Mouse (Mus musculus) kidney, postnatal 36 days (tissue): Measurements from ENCODE around the gene Gpr137.
A peak's percentile ranks its signal among the peaks of the same experiment; 100 is the strongest.

ENCODE experiments used
- DNase-seq, 2 experiments: peaks; one replicate each; pipeline ENCODE4 v3.0.0; 2021 to 2022; ENCODE audit warnings: mixed read lengths in 2 of 2

Gpr137 gene

GRCm38 (mm10) chr19:6920741-6921636 lies 21.3 kb downstream of the Gpr137 start:
- peak in 1 of 2 experiments; percentile 67 for DNase-seq

GRCm38 (mm10) chr19:6919876-6920740 lies 22.2 kb downstream of the Gpr137 start:
- peak; percentile 84 to 90 for DNase-seq

- no peak for DNase-seq
Measured at GRCm38 (mm10) chr19:6919431-6919830, 22.8 kb downstream of the Gpr137 start.

DNA sequence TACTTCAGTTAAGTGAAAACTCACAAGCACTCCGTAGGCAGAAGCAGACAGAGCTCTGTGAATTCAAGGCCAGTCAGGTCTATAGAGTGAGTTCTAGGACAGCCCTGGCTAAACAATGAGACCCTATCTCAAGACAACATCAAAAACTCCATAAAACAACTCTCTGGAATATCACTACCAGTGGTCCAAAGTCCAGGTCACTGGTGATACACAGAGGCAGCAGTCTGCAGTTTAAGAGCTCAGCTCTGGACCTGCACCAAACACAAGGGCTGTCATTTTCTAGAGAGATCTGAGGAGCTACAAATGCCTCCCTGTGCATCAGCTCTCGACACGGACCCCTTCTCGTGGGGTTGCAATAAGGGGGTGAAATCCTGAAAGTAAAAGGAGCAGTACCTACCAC lies 24.0 kb downstream of the Gpr137 start:
- DNase-seq: peak in 1 of 2 experiments; percentile 41

DNA sequence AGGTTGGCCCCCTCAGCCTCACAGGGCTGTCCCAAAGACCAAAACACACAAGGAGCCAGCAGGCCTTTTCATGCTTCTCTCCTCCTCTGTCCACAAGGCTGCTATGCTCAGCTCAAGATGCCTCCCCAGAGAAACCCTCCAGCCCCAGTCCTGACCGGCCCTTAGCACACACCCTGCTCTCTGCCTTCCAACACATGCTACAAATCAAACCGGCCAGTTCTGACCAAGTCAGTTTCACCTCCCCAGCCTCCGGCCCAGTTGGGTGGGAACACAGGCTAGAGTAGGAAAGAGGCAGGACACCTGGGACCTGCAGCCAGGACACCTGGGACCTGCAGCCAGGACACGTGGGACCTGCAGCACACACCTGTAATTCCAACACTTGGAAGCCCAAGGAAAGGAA lies 25.8 kb downstream of the Gpr137 start:
- no peak for DNase-seq

DNA sequence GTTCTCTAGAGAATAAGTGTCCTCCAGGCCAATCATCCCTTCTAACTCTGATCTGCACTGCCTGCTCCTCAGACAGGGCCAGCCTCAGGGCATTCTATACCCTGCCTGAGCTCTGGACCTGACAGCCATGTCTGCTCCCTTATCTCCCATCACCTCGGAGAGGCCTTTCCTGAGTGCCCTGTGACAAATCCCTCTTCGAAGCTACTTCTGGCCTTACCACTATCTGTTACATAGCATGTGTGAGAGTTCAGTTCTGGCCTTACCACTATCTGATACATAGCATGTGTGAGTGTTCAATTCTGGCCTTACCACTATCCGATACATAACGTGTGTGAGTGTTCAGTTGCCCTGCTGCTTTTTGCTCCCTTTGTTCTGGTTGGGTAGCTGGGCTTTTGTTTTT lies 27.0 kb downstream of the Gpr137 start:
- DNase-seq: no peak

GRCm38 (mm10) chr19:6914540-6914939 lies 27.7 kb downstream of the Gpr137 start:
- DNase-seq: no peak

DNA sequence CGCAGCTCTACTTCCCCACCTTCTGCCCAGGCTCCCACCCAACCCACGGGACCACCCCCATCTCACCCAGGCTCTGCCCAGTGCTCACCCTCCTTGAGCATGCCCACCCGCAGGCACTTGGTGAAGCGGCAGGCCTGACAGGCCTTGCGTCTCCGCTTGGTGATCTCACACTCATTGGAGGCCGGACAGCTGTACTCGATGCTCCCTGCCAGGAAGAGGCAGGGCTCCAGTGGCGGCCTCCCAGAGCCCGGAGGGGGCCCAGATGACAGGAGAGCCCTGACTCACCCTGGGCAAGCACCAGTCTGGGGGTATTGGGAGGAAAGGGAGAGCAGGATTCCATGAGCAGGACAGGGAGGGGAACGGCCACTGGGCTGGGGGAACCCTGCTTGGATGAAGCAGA lies 28.3 kb downstream of the Gpr137 start:
- no peak for DNase-seq

DNA sequence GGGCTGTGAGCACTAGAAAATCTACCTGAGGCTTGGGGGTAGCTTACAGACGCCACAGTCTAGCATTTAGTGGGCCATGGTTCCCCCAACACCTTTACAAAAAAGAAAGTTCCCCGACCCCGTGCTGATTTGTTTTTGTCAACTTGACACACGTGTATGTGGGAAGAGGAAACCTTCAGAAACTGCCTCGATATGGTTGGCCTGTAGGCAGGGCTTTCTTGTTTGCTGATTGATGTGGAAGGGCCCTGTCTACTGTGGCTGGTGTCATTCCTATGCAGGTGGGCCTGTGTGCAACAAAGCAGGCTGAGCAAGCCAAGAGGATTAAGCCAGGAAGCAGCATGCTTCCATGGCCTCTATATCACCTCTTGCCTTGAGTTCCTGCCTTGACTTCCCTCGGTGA lies 29.2 kb downstream of the Gpr137 start:
- no peak for DNase-seq

- DNase-seq: no peak
Measured at GRCm38 (mm10) chr19:6912205-6912970, 29.9 kb downstream of the Gpr137 start.

- DNase-seq: peak in 1 of 2 experiments; percentile 39
Measured at GRCm38 (mm10) chr19:6911101-6912074, 30.9 kb downstream of the Gpr137 start.

DNA sequence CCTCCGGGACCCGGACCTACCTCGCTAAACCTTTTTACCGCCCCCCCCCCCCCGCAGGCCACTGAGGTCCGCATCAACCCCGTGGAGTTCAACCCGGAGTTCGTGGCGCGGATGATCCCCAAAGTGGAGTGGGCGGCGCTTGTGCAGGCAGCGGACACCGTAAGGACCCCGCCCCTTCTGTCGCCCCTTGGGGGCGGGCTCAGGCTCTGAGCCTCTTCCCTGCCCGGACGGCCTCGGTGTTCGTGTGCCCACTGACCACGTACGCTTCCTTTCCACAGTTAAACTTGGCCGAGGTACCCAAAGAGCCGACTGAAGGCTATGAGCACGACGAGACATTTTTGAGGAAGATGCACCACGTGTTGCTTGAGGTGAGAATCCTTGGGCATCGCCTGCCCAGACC lies 32.0 kb downstream of the Gpr137 start:
- DNase-seq: peak; percentile 57 to 76

GRCm38 (mm10) chr19:6909507-6910289 lies 32.6 kb downstream of the Gpr137 start, which contains the start of the genes Trmt112 and Prdx5:
Gene Trmt112 (plus strand): TSS chr19:6909698.
Gene Prdx5 (minus strand): TSS chr19:6910106.
- peak; percentile 95 to 96 for DNase-seq

- no peak for DNase-seq
Measured at GRCm38 (mm10) chr19:6909021-6909420, 33.3 kb downstream of the Gpr137 start.

GRCm38 (mm10) chr19:6907811-6908540 lies 34.3 kb downstream of the Gpr137 start:
- DNase-seq: peak; percentile 44 to 60

DNA sequence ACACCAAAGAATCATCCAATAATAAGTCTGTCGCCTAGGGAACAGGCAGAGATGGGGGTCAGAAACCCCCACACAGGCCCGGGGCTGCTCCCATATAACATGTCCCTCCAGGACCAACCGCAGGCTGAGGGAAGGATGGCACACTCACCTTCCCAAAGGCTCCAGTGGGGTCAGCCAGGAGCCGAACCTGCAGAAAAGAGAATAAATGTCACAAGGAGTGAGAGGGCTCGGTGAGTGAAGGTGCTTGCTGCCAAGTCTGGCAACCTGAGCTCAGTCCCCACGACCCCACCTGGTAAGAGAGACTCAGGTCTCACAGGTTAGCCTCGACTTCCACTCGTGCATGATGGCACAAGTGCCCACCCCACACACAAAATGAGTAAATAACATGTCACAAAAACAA lies 35.2 kb downstream of the Gpr137 start:
- DNase-seq: no peak

DNA sequence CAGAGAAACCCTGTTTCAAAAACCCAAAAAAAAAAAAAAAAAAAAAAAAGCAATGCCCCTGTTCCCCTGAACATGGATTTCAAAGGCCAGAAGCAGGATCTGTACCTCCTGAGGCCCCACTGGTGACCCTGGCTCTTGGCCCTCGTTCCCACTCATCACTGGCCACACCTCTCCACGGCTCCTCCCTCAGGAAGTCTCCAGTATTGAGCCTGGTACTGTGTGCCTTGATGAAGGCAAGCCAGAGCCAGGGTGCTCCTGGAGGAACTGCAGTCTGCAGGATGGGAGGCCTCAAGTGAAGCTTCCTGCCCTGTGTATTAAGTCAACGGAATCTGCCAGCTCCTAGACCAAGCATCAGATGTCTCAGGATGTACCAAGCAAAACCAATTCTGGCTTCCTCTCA lies 36.1 kb downstream of the Gpr137 start:
- peak; percentile 68 to 77 for DNase-seq

GRCm38 (mm10) chr19:6905498-6906159 lies 36.7 kb downstream of the Gpr137 start:
- peak; percentile 55 for DNase-seq

DNA sequence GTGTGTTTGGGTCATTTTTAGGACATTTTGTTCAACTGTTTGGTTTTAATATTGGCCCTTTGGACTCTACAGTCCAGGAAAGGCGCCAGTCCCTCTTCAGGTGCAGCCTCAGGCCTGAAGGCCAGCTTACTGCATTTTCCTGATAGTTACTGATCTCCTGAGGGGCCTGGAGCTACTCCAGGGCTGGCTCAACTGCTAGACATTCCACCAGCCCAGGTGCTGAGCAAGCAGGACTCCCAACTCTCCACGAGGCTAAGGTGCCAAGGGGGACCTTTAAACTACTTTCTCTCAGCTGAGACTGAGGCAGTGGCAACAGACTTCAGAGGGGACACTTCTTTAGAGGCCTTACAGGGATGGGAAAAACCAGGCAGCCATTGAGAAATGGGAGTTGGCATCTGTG lies 37.4 kb downstream of the Gpr137 start:
- DNase-seq: peak; percentile 87 to 94
